Mouse (Mus musculus) gastrocnemius, adult 18-20 months (tissue): ENCODE results near the gene Tmem104. TPM values are rescaled to one million over a fixed set of nuclear protein-coding genes. Genes with fewer than 3 reads are reported as not detected.

Experiments used
- DNase-seq: peaks from one replicate; pipeline ENCODE4 v3.0.0; 2021; ENCODE audit warnings: low spot score
- total RNA-seq, 2 experiments: library from RNA; stranded (reverse); gene quantifications; 2 replicates each; pipeline ENCODE4 v1.2.3; 2021

Tmem104 gene
- total RNA-seq, 2 experiments from 2014 or later: 7.5 to 7.9 TPM

DNA sequence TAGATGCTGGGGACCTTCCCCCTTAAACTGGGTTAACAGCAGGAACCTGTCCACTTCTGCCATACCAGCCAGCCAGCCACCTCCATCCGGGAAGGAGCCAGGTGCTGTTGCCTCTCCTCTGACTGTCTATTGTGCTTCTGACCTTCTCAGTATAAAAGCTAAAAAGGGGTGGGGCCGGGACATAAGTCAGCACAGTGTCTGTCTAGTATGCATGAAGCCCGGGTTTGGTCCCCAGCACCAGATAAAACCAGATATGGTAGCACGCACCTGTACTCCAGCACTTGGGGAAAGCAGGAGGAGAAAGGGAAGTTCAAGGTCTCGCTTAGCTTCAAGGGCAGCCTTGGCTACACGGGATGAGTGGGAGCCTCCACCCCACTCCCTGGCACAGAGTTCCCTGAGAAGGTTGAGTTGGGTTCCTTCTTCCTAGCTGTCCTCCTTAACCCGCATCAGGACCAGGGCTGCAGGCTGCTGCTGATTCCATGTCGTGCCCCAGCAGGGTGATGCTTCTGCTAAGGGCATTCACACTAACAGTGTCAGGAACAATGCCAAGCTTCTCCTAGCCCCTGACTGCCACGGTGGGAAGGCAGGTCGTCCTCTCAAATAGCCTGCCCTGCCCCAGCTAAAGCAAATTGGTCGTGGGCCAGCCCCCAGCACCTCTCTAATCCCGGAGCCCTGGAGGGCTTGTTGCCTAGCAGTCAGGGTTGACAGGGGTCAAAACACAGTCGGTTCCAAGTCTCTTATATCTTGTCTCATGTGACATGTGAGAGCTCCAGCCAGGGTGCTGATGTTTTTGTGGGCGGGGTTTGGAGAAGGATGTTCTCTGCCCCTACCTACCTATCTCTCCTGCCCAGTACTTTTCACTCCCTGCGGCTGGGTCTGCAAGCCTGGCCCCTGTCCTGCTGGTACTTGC lies 42.0 kb downstream of the Tmem104 start:
- peak; percentile 56 for DNase-seq

DNA sequence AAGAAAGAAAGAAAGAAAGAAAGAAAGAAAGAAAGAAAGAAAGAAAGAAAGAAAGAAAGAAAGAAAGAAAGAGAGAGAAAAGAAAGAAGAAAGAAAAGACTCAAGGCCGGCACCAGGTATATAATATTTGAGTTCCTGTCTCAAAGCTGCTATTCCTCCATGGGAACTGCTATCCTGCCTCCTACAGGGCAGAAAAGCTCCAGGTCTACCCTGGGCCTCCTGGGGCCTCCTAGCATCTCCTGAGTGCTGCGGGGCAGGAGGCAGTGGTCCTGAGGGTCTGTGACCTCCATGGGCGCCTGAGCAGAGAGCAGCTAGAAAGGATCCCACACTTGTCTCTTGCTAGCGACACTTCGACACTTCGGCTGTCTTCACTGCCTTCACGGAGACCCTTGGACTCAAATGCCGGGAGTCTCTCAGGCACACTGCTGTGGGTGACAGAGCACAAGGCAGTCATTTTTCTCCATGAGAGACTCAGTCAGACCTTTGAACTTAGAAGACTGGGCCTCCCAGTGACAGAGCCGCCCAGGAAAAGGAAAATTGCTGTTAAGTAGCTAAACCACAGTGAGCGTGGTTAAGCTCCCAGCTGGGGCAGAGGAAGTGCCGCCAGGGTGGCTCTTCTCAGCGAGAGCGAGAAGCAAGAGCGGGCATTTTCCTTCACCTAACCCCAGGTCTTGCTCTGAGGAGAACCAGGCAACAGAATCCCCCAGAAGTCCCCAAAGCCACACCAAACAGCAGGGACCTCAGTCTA lies 44.1 kb downstream of the Tmem104 start:
- no peak for DNase-seq

DNA sequence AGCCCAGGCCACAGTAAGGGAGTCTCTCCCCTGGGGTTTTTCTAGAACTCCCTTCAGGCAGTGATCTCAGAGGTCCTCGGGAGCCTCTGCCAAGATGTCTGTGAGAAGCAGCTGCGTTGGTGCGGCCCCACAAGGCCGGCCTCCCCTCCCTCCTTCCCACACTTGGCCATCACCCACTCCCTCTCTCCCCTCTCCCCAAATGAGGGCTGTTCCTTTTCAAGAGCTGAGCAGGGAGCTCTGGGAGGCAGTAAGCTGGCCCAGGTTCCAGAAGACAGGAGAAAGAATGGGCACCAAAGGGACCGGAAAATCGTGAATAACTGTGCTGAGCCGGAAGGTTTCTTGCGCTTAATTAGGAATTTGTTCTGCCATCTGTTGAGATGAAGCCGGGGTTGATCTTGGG lies 44.6 kb downstream of the Tmem104 start:
- DNase-seq: no peak

DNA sequence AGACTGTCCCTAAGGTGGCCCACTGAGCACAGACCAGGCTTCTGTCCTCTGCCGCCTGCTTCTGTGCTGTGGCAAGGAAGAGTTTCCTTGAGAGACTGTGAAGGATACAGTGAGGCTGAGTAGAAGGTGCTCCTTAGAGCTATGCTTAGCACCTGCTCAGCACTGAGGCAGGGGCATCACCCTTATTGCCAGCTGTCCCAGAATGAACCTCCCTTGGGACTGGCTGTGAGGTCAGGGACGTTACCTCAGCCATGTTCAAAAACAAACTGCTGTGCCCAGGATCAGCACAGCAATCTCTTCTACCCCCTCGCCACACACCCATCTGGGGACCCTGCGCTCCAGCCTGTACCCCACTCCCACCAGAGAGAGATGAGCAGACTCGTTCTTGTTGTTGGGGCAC lies 45.6 kb downstream of the Tmem104 start:
- DNase-seq: no peak

DNA sequence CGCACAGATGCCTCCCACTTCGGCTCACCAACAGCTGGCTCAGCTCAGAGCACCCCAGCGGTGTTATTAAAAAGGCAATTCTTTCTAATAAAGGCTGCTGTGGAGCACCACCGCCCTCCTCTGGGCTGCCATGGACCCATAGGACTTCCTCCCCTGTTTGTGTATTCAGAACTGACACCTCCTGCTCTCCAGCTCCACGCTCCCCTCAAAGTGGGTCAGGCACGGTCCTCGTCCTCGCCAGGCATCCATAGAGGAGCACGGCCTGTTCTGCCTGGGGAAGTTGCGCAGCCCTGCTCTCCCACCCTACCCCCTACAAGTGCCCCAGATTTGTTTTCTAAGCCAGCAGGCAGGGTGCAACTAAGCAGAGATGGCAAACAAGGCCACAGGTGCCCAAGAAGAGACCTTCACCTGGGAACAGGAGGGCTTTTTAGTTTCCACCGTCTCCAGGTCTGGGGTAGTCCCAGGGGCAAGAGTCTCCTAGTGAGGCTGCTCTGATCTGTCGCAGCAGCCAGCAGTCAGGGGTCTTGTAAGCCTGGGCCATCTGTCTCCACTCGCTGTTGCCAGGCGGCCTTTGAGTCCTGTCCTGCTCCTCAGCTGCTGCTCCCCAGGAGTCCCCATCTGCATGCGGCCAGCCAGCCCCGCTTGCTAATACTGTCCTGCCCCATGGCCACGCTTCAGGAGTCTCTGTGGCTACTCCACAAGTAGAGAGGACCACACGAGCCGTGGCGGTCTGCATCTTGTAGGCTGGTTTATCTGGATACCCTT lies 46.4 kb downstream of the Tmem104 start:
- no peak for DNase-seq

DNA sequence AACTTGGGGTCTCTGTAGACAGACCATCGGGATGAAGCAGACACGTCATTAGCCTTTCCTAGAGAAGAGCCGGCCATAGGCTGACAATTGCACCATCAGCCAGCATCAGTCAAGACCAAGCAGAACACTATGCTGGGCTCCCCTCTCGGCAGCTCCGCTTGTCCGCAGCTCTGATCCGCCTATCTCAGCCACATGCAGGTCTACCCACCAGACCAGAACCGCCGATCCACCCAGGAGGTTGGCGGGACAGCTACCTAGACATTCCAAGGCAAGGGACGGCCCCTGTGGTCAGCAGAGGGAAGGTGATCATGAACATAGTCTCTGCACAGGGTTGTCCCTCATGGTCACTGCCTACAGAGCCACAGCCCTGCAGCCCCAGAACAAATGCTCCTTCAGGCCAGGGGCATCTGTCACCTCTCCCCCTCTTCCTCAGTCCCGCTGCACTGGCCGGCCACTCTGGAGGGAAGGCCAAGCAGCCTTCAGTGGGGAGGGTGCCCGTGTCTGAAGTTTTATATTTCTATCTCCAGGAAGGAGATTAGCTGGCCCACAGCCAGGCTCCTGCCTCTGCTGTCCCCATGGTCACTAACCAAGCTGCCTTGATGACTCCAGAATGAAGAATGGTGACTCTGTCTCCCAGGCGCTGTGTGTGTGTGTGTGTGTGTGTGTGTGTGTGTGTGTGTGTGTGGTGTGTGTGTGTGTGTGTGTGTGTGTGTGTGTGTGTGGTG lies 47.2 kb downstream of the Tmem104 start:
- no peak for DNase-seq

DNA sequence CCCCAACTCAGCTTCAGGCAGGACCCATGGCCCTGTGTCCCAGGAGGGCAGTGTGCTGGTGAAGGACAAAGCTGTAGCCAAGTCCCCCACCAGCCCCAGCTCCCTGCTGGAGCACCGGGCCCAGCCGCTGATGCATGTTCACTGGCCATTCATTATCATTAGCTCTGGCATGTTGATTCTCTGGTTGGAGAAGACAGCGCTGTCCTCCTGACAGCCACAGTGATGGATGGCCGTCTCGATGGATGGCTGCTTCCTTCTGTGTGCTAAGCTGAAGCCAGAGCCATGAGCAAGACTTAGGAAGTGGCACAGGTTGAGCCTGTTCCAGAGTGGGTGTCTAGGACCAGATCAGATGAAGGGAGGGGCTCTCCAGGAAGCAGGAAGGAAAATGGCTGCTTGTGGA lies 49.3 kb downstream of the Tmem104 start:
- DNase-seq: no peak

DNA sequence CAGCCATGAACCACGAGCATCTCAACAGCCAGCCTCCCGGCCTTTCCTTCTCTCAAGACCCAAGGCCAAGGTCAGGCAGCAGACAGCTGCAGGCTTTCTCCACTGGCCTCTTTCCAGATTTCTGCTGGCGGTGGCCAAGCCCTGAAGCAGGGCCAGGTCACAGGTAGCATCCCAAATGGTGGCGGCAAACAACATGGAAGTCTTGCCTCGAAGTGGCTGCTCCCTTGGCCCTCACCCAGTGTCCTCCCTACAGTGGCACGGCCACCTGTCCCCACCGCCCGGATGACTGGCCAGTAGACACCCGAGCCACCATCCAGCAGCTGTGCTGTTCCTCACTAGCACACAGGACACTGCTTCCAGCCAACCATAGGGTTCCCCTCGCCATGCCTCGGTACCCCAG lies 54.1 kb downstream of the Tmem104 start:
- DNase-seq: peak; percentile 90

DNA sequence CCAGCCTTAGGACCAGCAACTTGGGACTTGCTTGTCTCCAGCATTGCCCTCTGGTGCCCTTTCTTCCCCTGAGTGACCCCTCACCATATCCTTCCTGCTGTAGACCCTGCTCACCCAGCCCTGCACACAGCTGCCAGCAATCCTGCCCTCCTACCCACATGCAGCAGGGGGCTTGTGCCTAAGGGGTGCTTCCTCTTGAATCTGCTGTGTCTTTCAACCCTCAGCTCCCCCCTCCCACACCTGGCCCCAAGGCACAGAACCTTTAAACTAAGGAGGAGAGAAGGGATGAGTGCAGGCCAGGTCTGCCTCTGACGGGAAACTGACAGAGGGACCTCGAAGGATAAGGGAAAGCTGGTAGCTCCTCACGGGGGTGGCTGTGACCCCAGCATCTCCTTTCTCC lies 55.5 kb downstream of the Tmem104 start:
- DNase-seq: no peak

DNA sequence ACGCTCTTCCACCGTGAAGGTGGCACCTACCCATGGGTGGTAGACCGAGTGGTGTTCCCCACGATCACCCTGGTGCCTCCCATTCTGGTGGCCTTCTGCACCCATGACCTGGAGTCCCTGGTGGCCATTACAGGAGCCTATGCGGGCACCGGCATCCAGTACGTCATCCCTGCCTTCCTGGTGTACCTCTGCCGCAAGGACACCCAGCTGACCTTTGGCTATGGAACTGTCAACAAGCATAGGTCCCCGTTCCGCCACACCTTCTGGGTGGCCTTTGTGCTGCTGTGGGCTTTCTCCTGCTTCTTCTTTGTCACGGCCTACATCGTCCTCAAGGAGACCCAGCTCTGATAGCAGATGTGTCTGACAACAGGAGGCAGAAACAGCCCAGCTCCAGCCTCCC lies 56.5 kb downstream of the Tmem104 start:
- no peak for DNase-seq

DNA sequence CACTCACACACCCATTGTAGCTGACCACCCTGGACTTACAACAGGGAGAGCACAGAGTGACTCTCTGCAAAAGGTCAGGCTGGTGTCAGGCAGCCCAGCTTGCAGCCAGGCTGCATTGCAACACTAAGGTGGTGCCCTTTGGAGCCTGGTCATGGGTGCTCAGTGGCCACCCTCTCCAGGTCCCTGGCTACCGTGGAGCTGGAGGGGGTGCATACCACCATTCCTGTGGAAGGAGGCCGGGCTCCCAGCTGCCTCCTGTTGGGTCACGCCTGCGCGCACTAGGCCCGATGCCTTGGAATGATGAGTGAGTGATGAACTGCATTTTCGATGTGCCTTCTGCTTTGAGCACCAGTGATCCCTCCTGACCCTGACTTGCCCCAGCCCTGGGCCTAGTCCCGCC lies 57.6 kb downstream of the Tmem104 start:
- DNase-seq: no peak

DNA sequence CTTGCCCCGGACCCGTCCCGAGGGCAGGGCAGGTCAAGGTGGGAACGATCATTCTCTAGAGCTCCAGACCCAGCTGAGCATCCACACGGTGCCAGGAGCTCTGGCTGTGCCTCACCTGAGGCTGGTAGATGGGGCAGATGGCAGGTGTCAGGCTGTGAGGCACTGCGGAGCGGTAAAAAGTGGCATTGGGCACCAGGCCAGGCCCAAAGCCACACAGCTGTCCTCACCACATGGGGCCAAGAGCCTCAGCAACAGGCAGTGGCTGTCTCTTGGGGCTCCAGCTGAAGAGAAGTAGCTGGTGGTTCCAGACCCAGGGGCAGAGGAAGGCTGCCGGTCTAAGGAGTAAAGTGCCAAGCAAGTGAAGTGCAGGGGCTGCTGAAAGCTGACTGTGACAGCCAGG lies 59.1 kb downstream of the Tmem104 start:
- no peak for DNase-seq

DNA sequence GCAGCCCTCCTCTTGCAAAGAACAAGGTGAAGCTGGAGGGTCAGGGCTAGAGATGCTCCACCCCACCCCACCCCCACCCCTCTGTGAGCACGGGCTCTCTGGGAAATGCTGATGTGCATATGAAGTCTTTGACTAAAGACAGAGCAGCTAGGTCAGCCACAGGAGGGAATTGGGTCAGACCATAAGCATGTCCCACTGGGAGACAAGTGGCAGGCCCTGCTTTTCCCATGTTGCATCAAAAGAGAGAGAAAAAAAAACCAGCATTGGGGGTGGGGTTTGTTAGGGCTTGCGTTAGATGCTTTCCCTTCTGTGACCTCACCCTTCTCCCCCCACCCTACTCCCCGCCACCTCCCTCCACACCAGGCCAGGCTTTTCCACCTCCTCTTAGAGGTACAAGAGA lies 60.0 kb downstream of the Tmem104 start:
- no peak for DNase-seq

DNA sequence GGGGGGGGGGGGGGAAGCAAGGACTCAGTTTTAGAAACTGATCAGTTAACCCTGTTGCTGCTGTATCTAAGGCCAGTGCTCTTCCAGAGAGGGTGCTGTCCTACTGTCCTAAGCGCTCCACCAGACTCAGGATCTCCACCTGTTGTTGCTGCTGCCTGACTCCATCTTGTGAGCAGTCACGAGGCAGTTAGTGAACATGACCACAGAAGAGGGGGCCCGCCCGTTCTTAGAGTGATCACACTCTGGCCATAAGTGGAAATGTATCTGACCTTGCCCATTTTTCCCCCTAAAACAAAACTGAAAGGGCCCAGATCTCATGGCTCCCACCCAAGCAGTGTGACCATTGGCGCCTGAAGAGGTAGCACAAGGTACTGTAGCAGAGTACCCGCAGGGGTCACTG lies 60.7 kb downstream of the Tmem104 start:
- no peak for DNase-seq

DNA sequence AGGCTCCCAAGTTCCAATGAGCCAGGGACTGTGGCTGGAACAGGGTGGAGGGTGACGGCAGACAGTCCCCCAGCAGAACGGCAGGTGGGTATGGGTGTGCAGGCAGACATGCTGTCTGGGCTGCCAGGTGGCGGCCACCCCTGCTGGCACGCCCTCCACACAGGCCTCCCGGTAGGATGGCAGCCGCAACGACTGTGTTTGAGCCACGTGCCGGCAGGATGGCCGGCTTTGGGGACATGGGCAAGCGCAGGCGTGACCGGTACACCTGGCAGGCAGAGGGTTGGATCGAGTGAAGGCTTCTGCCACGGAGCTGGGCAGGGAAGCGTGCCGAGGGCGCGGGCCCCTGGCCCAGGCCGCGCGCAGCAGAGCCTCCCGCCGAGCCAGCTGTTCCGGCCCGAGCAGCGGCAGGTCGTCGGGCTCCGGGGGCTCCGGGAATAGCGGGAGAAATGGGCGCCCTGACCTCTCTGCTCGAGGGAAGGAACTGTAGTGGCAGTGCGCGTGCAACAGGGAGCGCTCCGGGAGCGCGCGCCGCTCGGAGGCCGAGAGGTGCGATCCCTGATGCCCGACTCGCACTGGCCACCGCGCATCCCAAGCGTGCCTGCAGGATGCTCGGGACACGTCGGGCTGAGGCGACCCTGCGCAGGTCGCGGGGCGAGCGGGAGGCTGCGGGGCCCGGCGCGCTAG lies 62.6 kb downstream of the Tmem104 start:
- DNase-seq: no peak

DNA sequence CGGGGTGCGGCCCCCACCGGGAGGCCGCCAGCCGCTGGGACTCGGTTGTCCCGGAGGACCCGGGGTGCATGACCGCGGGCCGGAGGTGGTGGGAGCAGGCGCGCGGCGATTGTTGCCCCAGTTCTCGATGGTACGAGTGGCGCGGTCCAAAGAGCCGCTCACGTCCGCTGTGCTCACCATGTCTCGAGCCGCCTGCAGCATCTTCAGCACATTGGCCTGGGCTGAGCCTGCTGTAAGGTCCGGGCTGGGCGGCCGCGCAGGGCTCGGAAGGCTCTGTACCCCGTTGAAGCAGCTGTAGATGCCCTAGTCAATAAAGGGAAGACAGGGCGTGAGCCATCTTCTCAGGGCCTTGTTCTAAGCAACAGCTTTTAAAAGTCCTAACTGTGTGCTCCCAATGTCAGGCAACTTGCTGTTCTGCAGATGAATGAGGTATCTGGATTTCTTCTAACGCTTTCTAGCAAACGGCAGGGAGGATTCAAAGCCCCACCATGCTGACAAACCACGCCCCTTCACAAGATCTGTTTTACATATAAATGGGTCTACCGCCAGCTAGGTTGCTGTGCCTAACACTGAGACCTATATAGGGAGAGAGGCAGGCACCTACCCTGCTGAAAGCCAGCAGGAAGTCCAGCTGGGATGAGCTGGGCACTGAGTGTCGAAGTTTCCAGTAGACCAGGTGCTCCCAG lies 63.3 kb downstream of the Tmem104 start:
- no peak for DNase-seq

DNA sequence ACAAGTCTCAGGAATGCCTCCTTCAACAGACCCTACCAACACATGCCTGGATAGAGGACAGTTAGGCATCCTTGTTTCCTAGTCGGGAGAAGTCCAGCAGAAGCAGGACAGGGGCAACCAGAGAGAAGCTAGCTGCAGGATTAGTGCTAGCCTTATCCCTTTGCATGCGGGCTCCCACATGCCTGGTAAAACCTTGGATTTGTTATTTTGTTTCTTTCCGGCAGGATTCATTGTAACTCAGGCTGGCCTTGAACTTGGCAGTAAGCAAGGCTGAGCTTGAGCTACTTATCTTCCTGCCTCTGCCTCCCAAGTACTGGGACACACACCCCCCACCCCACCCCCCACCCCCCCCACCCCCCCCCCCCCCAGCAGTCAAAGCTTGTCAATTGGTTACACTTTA lies 64.0 kb downstream of the Tmem104 start:
- DNase-seq: no peak

DNA sequence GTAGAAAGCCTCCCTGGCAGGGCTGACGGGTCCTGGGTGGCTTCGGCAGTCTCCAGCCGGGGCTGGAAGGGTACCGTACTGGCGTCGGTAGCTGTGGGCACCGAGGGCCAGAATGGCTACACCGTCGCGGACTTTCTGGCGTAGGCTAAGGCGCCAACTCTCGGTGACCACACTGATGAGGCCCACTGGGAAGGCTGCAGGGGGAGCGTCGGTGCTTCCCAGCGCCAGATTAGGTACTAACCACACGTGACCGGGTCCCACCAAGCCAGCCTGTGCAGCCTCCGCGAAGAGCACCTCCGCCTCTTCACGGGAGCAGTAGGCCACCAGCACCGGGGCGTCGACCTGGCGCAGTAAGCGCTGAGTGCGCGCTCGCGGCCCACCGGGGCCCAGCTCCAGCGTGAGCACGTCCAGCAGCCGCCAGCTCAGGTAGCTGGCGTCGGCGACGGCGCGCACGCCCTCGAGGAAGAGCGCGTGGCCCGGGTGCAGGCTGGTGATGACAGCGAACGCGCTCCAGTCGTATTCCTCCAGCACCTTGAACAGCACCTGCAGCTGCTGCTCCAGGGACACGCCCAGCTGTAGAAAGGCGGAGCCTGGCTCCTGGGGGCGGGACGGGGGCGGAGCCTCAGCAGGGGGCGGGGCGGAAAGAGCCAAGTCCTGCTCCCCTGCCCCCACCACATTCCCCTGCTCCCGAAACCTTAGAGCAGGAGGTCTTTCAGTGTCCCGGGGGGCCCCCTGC lies 70.7 kb downstream of the Tmem104 start:
- DNase-seq: no peak

DNA sequence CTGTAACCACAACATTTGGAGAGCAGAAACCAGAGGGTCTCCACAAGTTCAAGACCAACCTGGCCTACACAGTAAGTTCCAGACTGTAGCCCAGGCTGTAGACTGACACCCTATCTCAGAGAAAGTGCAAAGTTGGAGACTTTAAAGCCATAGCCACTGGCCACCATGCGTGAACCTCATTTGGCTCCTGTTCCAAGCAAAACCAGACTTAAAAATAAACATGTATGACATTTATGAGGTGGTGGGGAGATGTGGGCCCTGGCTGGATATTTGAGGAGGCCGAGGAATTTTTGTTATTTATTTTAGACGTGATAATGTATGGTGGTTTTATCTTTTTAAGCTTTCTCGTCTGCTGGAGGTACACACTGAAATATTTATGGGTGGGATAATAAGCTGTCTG lies 71.8 kb downstream of the Tmem104 start:
- DNase-seq: no peak

DNA sequence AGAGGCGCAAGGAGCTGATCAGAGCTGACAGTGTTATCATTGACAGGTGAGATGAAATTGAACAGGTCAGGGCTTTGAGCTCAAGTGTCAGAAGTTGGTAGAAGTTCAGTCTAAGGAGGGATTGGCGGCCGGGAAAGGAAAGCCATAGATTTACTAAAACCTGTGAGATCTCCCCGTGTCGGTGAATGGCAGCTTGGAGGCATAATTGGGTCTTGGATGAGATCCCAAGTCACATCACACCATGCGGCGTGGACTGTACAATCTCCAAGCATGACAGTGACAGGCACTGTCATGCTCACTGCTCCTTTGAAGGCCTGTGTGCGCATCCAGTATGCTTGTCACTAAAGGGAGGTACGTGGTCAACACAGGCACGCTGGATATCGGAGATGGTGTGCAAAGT lies 75.7 kb downstream of the Tmem104 start:
- DNase-seq: no peak
